Mouse (Mus musculus) hindlimb bud, embryonic 11.5 days (tissue): ENCODE data around the gene 2510002D24Rik.

Experiments used
- DNase-seq: peaks from one replicate; pipeline ENCODE4 v3.0.0-alpha.2; 2012; ENCODE audit warnings: low read depth, low spot score; ENCODE audit errors: extremely low spot score

The 2510002D24Rik gene

GRCm38 (mm10) chr16:18836468-18837208 is at the start of gene 2510002D24Rik, which contains the start of gene Gm28539:
Gene 2510002D24Rik (plus strand): TSS chr16:18836578.
Gene Gm28539 (plus strand): TSS chr16:18836584.
- peak; percentile 89 for DNase-seq

GRCm38 (mm10) chr16:18786652-18787051 is 49.7 kb upstream of the 2510002D24Rik start:
- DNase-seq = no peak

- no peak for DNase-seq
These were observed 47.6 kb upstream of the 2510002D24Rik start for GRCm38 (mm10) chr16:18788627-18789406.

- DNase-seq = no peak
These were observed 41.0 kb upstream of the 2510002D24Rik start for GRCm38 (mm10) chr16:18795223-18795899.

GRCm38 (mm10) chr16:18796645-18797044 is 39.7 kb upstream of the 2510002D24Rik start:
- no peak for DNase-seq

GRCm38 (mm10) chr16:18798151-18798550 is 38.2 kb upstream of the 2510002D24Rik start:
- DNase-seq = no peak

GRCm38 (mm10) chr16:18798841-18799240 is 37.5 kb upstream of the 2510002D24Rik start:
- DNase-seq = no peak

GRCm38 (mm10) chr16:18805746-18806145 is 30.6 kb upstream of the 2510002D24Rik start:
- DNase-seq = no peak

GRCm38 (mm10) chr16:18809001-18809400 is 27.4 kb upstream of the 2510002D24Rik start:
- no peak for DNase-seq

- DNase-seq = no peak
These were observed 25.3 kb upstream of the 2510002D24Rik start for GRCm38 (mm10) chr16:18811032-18811431.

GRCm38 (mm10) chr16:18811468-18812384 is 24.7 kb upstream of the 2510002D24Rik start, which contains the start of the genes Ufd1 and Cdc45:
Gene Ufd1 (plus strand): TSS chr16:18811779.
Gene Cdc45 (minus strand): TSS chr16:18811987.
- DNase-seq = peak; percentile 99

GRCm38 (mm10) chr16:18812385-18812910 is 23.9 kb upstream of the 2510002D24Rik start:
- DNase-seq = no peak

- no peak for DNase-seq
These were observed 14.0 kb upstream of the 2510002D24Rik start for GRCm38 (mm10) chr16:18822356-18822755.

- no peak for DNase-seq
These were observed 13.5 kb upstream of the 2510002D24Rik start for GRCm38 (mm10) chr16:18822925-18823324.

GRCm38 (mm10) chr16:18828630-18829029 is 7.7 kb upstream of the 2510002D24Rik start:
- no peak for DNase-seq

GRCm38 (mm10) chr16:18829102-18829501 is 7.3 kb upstream of the 2510002D24Rik start:
- DNase-seq = no peak

GRCm38 (mm10) chr16:18833486-18833885 is 2.9 kb upstream of the 2510002D24Rik start:
- no peak for DNase-seq

- no peak for DNase-seq
These were observed 308 bp upstream of the 2510002D24Rik start for GRCm38 (mm10) chr16:18836073-18836467.

GRCm38 (mm10) chr16:18838346-18838745 is 2.0 kb downstream of the 2510002D24Rik start:
- DNase-seq = no peak

- DNase-seq = no peak
These were observed 10.0 kb downstream of the 2510002D24Rik start for GRCm38 (mm10) chr16:18846301-18846820.
